16 mouse cellular contexts compared by ENCODE assay signal in genomic region chr5:24299845-24300589, GRCm38 (mm10). TPM values are rescaled to one million over a fixed set of nuclear protein-coding genes. Genes with fewer than 3 reads are reported as not detected.
A peak's percentile ranks its signal among the peaks of the same experiment; 100 is the strongest.
DNase-seq lines count a peak whose midpoint lies in the region; ATAC-seq lines count a peak whose summit lies in the region.
"Had no signal": no experiment of that assay in that cellular context is flagged by ENCODE, and none has a peak within 500 bp of the region (broad histone marks: within the 10 kb centered on the region; RNA-seq: fewer than 3 reads in every experiment).

No protein-coding gene starts in this region.

- peaks cover 5% of the 10 kb centered on the region; the same call in 1 of the 2 replicates for H3K27me3 ChIP-seq in heart, embryonic 10.5 days (ENCODE audit: insufficient read depth, poor library complexity, severe bottlenecking)
- no peaks in the 10 kb centered on the region for H3K27me3 ChIP-seq in forebrain, embryonic 14.5 days (replicated peaks; ENCODE audit: control insufficient read depth, insufficient read depth, low read length)
- H3K27me3 ChIP-seq: neural tube, embryonic 12.5 days had no signal

- no peak for ATAC-seq in forebrain, embryonic 14.5 days
- ATAC-seq: midbrain, embryonic 16.5 days had no signal

- intact Hi-C loops in heart, postnatal 14 days (cut with DNase I): no loop called here

- H3K4me2 ChIP-seq in forebrain, embryonic 14.5 days (ENCODE audit: low read length): no peak overlapping the region
- H3K4me2 ChIP-seq: neural tube, embryonic 12.5 days had no signal

- 51% methylated on average over 5 of the region's 5 CpGs for WGBS in heart, embryonic 10.5 days
- 59% methylated on average over 5 of the region's 5 CpGs for WGBS in forebrain, embryonic 14.5 days

- DNase-seq in heart, adult 8-10 months (ENCODE audit: low spot score): peak; percentile 23
- DNase-seq in heart, embryonic 10.5 days (ENCODE audit: low spot score): no peak
- DNase-seq in 3T3-L1 (ENCODE audit: low read depth, low spot score): peak; percentile 69
- DNase-seq in brain, adult 2 months (ENCODE audit: low read depth, low spot score): peak; percentile 19
- DNase-seq in heart, postnatal 14 days: peak; percentile 37 to 61
- DNase-seq in forebrain, embryonic 14.5 days (ENCODE audit: low spot score): no peak
- DNase-seq in layer of hippocampus, postnatal 10 days (ENCODE audit: low spot score in 2 of 2): no peak
- DNase-seq: adrenal gland, postnatal 25 days; kidney, adult 9 months; right cerebral cortex, postnatal 4 days; thymus, adult 2 months had no signal

- H3K36me3 ChIP-seq in heart, embryonic 10.5 days: no peaks in the 10 kb centered on the region
- no peaks in the 10 kb centered on the region for H3K36me3 ChIP-seq in forebrain, embryonic 14.5 days (ENCODE audit: control insufficient read depth, insufficient read depth, low read length)
- H3K36me3 ChIP-seq: forebrain, embryonic 10.5 days; G1E; neural tube, embryonic 12.5 days had no signal

- no peak overlapping the region for H3K27ac ChIP-seq in heart, embryonic 10.5 days
- H3K27ac ChIP-seq in forebrain, embryonic 14.5 days (ENCODE audit: low read depth, low read length): no peak overlapping the region
- H3K27ac ChIP-seq: forebrain, embryonic 10.5 days; macrophage; neural tube, embryonic 12.5 days had no signal

- no peak overlapping the region for H3K4me3 ChIP-seq in heart, embryonic 10.5 days
- no peak overlapping the region for H3K4me3 ChIP-seq in forebrain, embryonic 14.5 days (ENCODE audit: low read depth, low read length)
- H3K4me3 ChIP-seq: forebrain, embryonic 10.5 days; neural tube, embryonic 12.5 days had no signal

- 0 out of 2 replicates have a peak, but pooled peaks cover under 1% of the 10 kb centered on the region for H3K9me3 ChIP-seq in heart, embryonic 10.5 days
- H3K9me3 ChIP-seq in forebrain, embryonic 14.5 days (replicated peaks; ENCODE audit: control insufficient read depth, low read length): no peaks in the 10 kb centered on the region
- H3K9me3 ChIP-seq: G1E had no signal

- H3K4me1 ChIP-seq in heart, embryonic 10.5 days: 0 out of 2 replicates have a peak, but pooled peaks cover 6% of the 10 kb centered on the region
- H3K4me1 ChIP-seq in forebrain, embryonic 14.5 days (ENCODE audit: control insufficient read depth, insufficient read depth, low read length): no peaks in the 10 kb centered on the region
- H3K4me1 ChIP-seq: forebrain, embryonic 10.5 days; neural tube, embryonic 12.5 days had no signal

- no peak overlapping the region for H3K9ac ChIP-seq in forebrain, embryonic 14.5 days (ENCODE audit: low read length)
- H3K9ac ChIP-seq: neural tube, embryonic 12.5 days had no signal

RNA-seq across cellular contexts. Expression of gene Kcnh2, which starts 51.4 kb away (rescaled TPM):
- total RNA-seq in heart, adult 8-10 months (2022): 10 to 100 TPM; 48.8 to 95.2 (median 71.0) TPM
- 28.8 and 32.2 TPM in 2 replicates for polyA plus RNA-seq in heart, embryonic 10.5 days (2016; fragmentation: Nextera tagmentation; extraction: Ambion mirVana)
- total RNA-seq in heart, postnatal 14 days (2021): 10 to 100 TPM; 75.5 to 85.8 TPM
- 4.7 and 5.2 TPM in 2 replicates for polyA plus RNA-seq in forebrain, embryonic 14.5 days (2014; fragmentation: Nextera tagmentation; extraction: Ambion mirVana)
- 10 to 100 TPM; 15.0 to 18.6 TPM for total RNA-seq in layer of hippocampus, postnatal 10 days (2021)
- polyA plus RNA-seq: macrophage had no signal

Comparison
In these comparisons a context has a peak if more than half of its experiments do, and no peak if none do; other contexts are left out.
1. DNase-seq: peak in heart, adult 8-10 months (single experiment), 3T3-L1 (single experiment), brain, adult 2 months (single experiment) and heart, postnatal 14 days (2 of 2); none in heart, embryonic 10.5 days (single experiment), forebrain, embryonic 14.5 days (single experiment) and layer of hippocampus, postnatal 10 days (0 of 2).